9 mouse cellular contexts compared by ENCODE assay signal in the genomic region with DNA sequence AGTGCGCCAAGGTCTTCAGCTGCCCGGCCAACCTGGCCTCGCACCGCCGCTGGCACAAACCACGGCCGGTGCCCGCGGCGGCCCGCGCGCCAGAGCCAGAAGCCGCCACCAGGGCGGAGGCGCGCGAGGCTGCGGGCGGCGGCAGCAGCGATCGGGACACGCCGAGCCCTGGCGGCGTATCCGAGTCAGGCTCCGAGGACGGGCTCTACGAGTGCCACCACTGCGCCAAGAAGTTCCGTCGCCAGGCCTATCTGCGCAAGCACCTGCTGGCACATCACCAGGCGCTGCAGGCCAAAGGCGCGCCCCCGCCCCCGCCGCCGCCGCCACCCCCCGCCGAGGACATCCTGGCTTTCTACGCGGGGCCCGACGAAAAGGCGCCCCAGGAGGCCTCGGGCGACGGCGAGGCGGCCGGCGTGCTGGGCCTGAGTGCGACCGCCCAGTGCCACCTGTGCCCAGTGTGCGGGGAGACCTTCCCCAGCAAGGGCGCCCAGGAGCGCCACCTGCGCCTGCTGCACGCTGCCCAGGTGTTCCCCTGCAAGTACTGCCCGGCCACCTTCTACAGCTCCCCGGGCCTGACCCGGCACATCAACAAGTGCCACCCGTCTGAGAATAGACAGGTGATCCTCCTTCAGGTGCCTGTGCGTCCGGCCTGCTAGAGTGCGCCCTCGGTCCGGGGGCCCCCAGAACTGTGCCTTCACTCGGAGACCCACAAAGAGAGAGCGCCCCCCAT. TPM values are rescaled to one million over a fixed set of nuclear protein-coding genes. Genes with fewer than 3 reads are reported as not detected.
DNase-seq lines count a peak whose midpoint lies in the region; ATAC-seq and TF ChIP-seq lines count a peak whose summit lies in the region.
"Had no signal": no experiment of that assay in that cellular context is flagged by ENCODE, and none has a peak within 500 bp of the region (broad histone marks: within the 10 kb centered on the region; RNA-seq: fewer than 3 reads in every experiment).

No protein-coding gene starts in this region.

- DNase-seq in heart, adult 2 months = peak in 1 of 2 experiments; percentile 10
- no peak for DNase-seq in heart, adult 18-20 months
- peak; percentile 30 to 42 for DNase-seq in B cell, adult 2 months
- peak; percentile 16 for DNase-seq in cerebellum, adult 8-10 months
- peak; percentile 30 for DNase-seq in hindbrain, embryonic 10.5 days (ENCODE audit: low spot score)
- DNase-seq in liver, embryonic 14.5 days (ENCODE audit: low read depth in 3 of 3, low spot score in 3 of 3) = no peak
- DNase-seq in layer of hippocampus, adult 11-12 months (ENCODE audit: low spot score) = no peak

- H3K4me2 ChIP-seq in liver, embryonic 14.5 days (ENCODE audit: low read depth) = peak overlapping the region; percentile 51
- peak overlapping the region; percentile 96 for H3K4me2 ChIP-seq in stomach, embryonic 14.5 days (replicated peaks; ENCODE audit: low read depth, low read length)

- intact Hi-C loops in heart, adult 2 months (cut with DNase I) = no loop called here

- no peak for TF ChIP-seq POLR2A in heart, adult 2 months (IDR thresholded peaks at IDR 0.05; ENCODE audit: insufficient read depth, low read depth, low read length)

- H3K36me3 ChIP-seq in heart, adult 2 months (ENCODE audit: control insufficient read depth, insufficient read depth, low read length) = no peaks in the 10 kb centered on the region
- no peaks in the 10 kb centered on the region for H3K36me3 ChIP-seq in hindbrain, embryonic 10.5 days
- H3K36me3 ChIP-seq in liver, embryonic 14.5 days (replicated peaks; ENCODE audit: control insufficient read depth, insufficient read depth, low read depth) = no peaks in the 10 kb centered on the region
- H3K36me3 ChIP-seq in stomach, embryonic 14.5 days (ENCODE audit: control insufficient read depth, insufficient read depth, low read length) = no peaks in the 10 kb centered on the region

- no peak for ATAC-seq in liver, embryonic 14.5 days (ENCODE audit: insufficient read depth)
- 0 out of 2 replicates have a peak, but pooled peaks have one; percentile 34 for ATAC-seq in stomach, embryonic 14.5 days (ENCODE audit: insufficient number of reproducible peaks, insufficient read depth, low FRiP score, low read depth)

- H3K79me2 ChIP-seq in heart, adult 2 months (replicated peaks; ENCODE audit: control insufficient read depth, insufficient read depth, low read length) = no peaks in the 10 kb centered on the region

- no peaks in the 10 kb centered on the region for H3K9me3 ChIP-seq in hindbrain, embryonic 10.5 days
- H3K9me3 ChIP-seq in liver, embryonic 14.5 days (ENCODE audit: control insufficient read depth, low read length) = no peaks in the 10 kb centered on the region
- no peaks in the 10 kb centered on the region for H3K9me3 ChIP-seq in stomach, embryonic 14.5 days (ENCODE audit: control insufficient read depth, low read depth, low read length)

- 2% methylated on average over 72 of the region's 75 CpGs for WGBS in heart, adult 2 months
- under 1% methylated on average over 75 of the region's 75 CpGs for WGBS in hindbrain, embryonic 10.5 days
- WGBS in liver, embryonic 14.5 days (ENCODE audit: insufficient replicate concordance) = 2% methylated on average over 61 of the region's 75 CpGs
- WGBS in stomach, embryonic 14.5 days = 1% methylated on average over 71 of the region's 75 CpGs

- no peak overlapping the region; the same call in 1 of the 2 replicates for H3K4me3 ChIP-seq in heart, adult 2 months
- H3K4me3 ChIP-seq in hindbrain, embryonic 10.5 days = peak overlapping the region; percentile 70
- H3K4me3 ChIP-seq in liver, embryonic 14.5 days (ENCODE audit: insufficient read depth in 1 of 2, low read depth in 2 of 2, low read length in 2 of 2) = peak overlapping the region in 1 of 2 experiments; percentile 46; a peak in 1 of 4 replicates
- H3K4me3 ChIP-seq in stomach, embryonic 14.5 days (ENCODE audit: low read depth, low read length) = peak overlapping the region; percentile 43

- H3K4me1 ChIP-seq in heart, adult 2 months (ENCODE audit: control insufficient read depth, insufficient read depth, low read length) = peaks cover 2% of the 10 kb centered on the region
- H3K4me1 ChIP-seq in hindbrain, embryonic 10.5 days (replicated peaks) = peaks cover 69% of the 10 kb centered on the region
- no peaks in the 10 kb centered on the region for H3K4me1 ChIP-seq in liver, embryonic 14.5 days (replicated peaks; ENCODE audit: control insufficient read depth in 2 of 2, insufficient read depth in 2 of 2, low read length in 1 of 2)
- H3K4me1 ChIP-seq in stomach, embryonic 14.5 days (ENCODE audit: control insufficient read depth, insufficient read depth, low read length) = peaks cover 25% of the 10 kb centered on the region; the same call in 1 of the 2 replicates

- TF ChIP-seq EP300 in heart, adult 2 months (IDR thresholded peaks at IDR 0.05; ENCODE audit: insufficient read depth, low read depth, low read length) = no peak
- TF ChIP-seq EP300 in liver, embryonic 14.5 days (IDR thresholded peaks at IDR 0.05; ENCODE audit: low read depth) = no peak

- H3K27ac ChIP-seq in heart, adult 2 months = no peak overlapping the region
- H3K27ac ChIP-seq in hindbrain, embryonic 10.5 days = peak overlapping the region; percentile 93
- H3K27ac ChIP-seq in liver, embryonic 14.5 days = no peak overlapping the region
- H3K27ac ChIP-seq in stomach, embryonic 14.5 days (ENCODE audit: low read length) = no peak overlapping the region

- peaks cover 43% of the 10 kb centered on the region for H3K27me3 ChIP-seq in heart, adult 2 months (ENCODE audit: control insufficient read depth, insufficient read depth, low read length)
- peaks cover 97% of the 10 kb centered on the region for H3K27me3 ChIP-seq in hindbrain, embryonic 10.5 days (ENCODE audit: insufficient read depth, poor library complexity, severe bottlenecking)
- peaks cover 95% of the 10 kb centered on the region for H3K27me3 ChIP-seq in liver, embryonic 14.5 days (ENCODE audit: control insufficient read depth, insufficient read depth, low read length)
- H3K27me3 ChIP-seq in stomach, embryonic 14.5 days (ENCODE audit: control insufficient read depth, insufficient read depth, low read length) = peaks cover 72% of the 10 kb centered on the region

- no peak overlapping the region for H3K9ac ChIP-seq in heart, adult 2 months (ENCODE audit: low read depth, low read length)
- no peak overlapping the region for H3K9ac ChIP-seq in liver, embryonic 14.5 days (replicated peaks)
- 0 out of 2 replicates have a peak overlapping the region, but pooled peaks have one; percentile 33 for H3K9ac ChIP-seq in stomach, embryonic 14.5 days (replicated peaks; ENCODE audit: low read depth, low read length)

- TF ChIP-seq CTCF in heart, adult 2 months (IDR thresholded peaks at IDR 0.05) = 0 out of 2 replicates have a peak, but pooled peaks have one; percentile 6
- no peak for TF ChIP-seq CTCF in liver, embryonic 14.5 days (IDR thresholded peaks at IDR 0.05; ENCODE audit: low read depth)

RNA-seq across cellular contexts. Expression of a gene that starts 1.6 kb away (rescaled TPM):
- total RNA-seq in heart, adult 2 months (2021) = not detected
- not detected in 2 replicates for polyA plus RNA-seq in heart, adult 2 months (2012; rRNA removed)
- under 1 TPM in 1 of 2 experiments, not detected in 1; 0.15 TPM for total RNA-seq in heart, adult 18-20 months (2021)
- polyA plus RNA-seq in hindbrain, embryonic 10.5 days (2016; fragmentation: Nextera tagmentation; extraction: Ambion mirVana) = 4.9 and 7.3 TPM in 2 replicates
- 0.02 and 0.15 TPM in 2 replicates for polyA plus RNA-seq in liver, embryonic 14.5 days (2012; rRNA removed)
- not detected in 2 replicates for polyA plus RNA-seq in liver, embryonic 14.5 days (2014; fragmentation: Nextera tagmentation; extraction: Ambion mirVana)
- 1.1 and 1.3 TPM in 2 replicates for polyA plus RNA-seq in stomach, embryonic 14.5 days (2014; fragmentation: Nextera tagmentation; extraction: Ambion mirVana)
- polyA plus RNA-seq: Patski had no signal

Comparison
In these comparisons a context has a peak if more than half of its experiments do, and no peak if none do; other contexts are left out.
1. DNase-seq: peak in B cell, adult 2 months (2 of 2), cerebellum, adult 8-10 months (single experiment) and hindbrain, embryonic 10.5 days (single experiment); none in heart, adult 18-20 months (0 of 2), liver, embryonic 14.5 days (0 of 3) and layer of hippocampus, adult 11-12 months (single experiment).